Mouse (Mus musculus) mammary gland, adult 2 months (tissue): Measurements from ENCODE around the gene Depdc7. TPM values are rescaled to one million over a fixed set of nuclear protein-coding genes. Genes with fewer than 3 reads are reported as not detected.

Source experiments
- polyA plus RNA-seq: library from polyadenylated mRNA; depleted of rRNA; stranded (reverse); fragments of >200 nt; gene quantifications from 2 replicates; pipeline ENCODE4 v1.2.3, GENCODE M21; 2012; ENCODE audit warnings: low replicate concordance; rRNA removed

The Depdc7 gene
- 1.4 and 1.7 TPM in 2 replicates for polyA plus RNA-seq

DNA sequence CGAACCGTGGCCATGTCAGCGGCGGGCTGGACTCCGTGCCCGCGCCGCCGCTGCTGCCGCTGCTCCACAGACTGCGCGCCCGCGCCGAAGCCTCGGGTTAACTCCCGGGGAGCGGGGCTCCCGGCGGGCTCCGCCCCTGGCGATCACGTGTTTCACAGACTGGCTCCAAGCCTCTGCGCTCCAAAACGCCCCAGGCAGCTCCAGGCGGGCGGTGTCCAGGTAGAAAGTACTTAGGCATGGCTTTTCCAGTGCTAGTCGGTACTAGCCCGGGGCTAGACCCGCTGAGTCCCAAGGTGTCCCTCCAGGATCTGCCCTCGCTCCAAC lies at the start of gene Depdc7:
Depdc7 (minus strand) TSS at position 138 of the 324 bp plus-strand sequence.

GRCm38 (mm10) chr2:104716279-104716678 lies 26.4 kb downstream of the Depdc7 start, which contains the start of gene Pin1rt1:
Gene Pin1rt1 (minus strand): TSS chr2:104716379.

DNA sequence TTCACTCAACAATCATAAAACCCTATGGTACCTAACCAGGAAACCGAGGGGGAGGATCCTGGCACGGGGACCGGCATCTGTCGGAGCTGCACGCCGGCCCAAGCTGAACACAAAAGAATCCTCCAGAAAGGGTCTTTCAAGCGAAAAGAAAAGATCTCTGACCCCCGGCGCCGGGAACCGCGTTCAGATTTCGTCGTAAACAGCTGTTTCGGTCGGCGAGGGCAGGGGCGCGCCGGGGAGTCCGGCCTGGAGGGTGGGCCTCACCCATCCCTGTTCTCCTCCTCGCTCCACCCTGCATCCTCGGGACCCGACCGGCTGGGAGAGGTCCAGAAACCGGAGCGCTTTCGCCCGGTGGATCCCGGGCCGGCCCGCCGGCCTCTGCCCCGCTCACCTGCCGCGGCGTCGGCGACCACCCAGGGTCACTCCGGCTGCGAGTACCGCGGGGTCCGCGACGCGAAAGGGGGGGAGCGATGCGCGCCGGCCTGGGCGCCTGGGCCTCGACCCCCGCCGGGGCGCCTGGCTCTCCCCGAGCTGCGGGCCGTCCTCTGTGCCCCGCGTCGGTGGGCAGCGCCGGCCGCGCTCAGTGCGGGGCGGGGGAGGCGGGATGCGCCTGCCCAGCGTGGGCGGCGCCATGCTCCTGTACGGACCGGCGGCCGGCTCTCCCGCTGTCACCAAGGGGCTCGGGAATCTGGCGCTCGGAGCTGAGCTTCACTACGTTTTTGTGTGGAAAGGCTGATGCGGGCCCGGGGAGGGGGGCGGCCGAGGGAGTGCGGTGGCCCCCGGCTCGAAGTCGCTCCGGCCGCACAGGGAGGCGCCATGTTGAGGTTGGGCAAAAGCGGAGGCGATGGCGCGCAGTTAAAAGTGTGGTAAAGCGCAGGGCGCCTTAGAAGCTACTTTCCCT lies 30.8 kb downstream of the Depdc7 start, which contains the start of gene Tcp11l1:
Tcp11l1 (minus strand) TSS at position 585 of the 901 bp plus-strand sequence.

Other genes starting within 250 kb of the Depdc7 start
- gene Hipk3, start 248.4 kb downstream of the Depdc7 start, polyA plus RNA-seq, result 29.5 and 62.2 TPM in 2 replicates
- 4.2 and 9.1 TPM in 2 replicates for gene Cstf3, start 152.4 kb downstream of the Depdc7 start, polyA plus RNA-seq
- 4.4 and 4.5 TPM in 2 replicates for gene Tcp11l1, start 30.7 kb downstream of the Depdc7 start, polyA plus RNA-seq
- gene Pin1rt1, start 26.5 kb downstream of the Depdc7 start, polyA plus RNA-seq, result not detected in 2 replicates
- gene Qser1, start 73.9 kb upstream of the Depdc7 start, polyA plus RNA-seq, result 3.4 and 9.9 TPM in 2 replicates
- 0.70 and 0.85 TPM in 2 replicates for gene Prrg4, start 107.0 kb upstream of the Depdc7 start, polyA plus RNA-seq
- 1.0 and 2.0 TPM in 2 replicates for gene Ccdc73, start 124.9 kb upstream of the Depdc7 start, polyA plus RNA-seq